Mouse (Mus musculus) cerebellum, adult 9-10 months (tissue): ENCODE results near the gene Srcap.
"Not testable (repeated sequence)": the region's sequence is repeated elsewhere in the genome, so short reads cannot be mapped to it uniquely, and the experiment has no call there.

Experiments
- DNase-seq: peaks from one replicate; pipeline ENCODE4 v3.0.0; 2022

The Srcap gene

GRCm38 (mm10) chr7:127491846-127492245, 19.9 kb upstream of the Srcap start:
- DNase-seq = no peak

- DNase-seq = no peak
These were observed 17.1 kb upstream of the Srcap start for GRCm38 (mm10) chr7:127494648-127495047.

- no peak for DNase-seq
These were observed 14.4 kb upstream of the Srcap start for GRCm38 (mm10) chr7:127497382-127497781.

GRCm38 (mm10) chr7:127498407-127498806, 13.4 kb upstream of the Srcap start:
- no peak for DNase-seq

GRCm38 (mm10) chr7:127508291-127508690, 3.5 kb upstream of the Srcap start:
- DNase-seq = no peak

GRCm38 (mm10) chr7:127509830-127510229, 2.0 kb upstream of the Srcap start:
- not testable (repeated sequence) for DNase-seq

- DNase-seq = peak; percentile 67
These were observed 542 bp upstream of the Srcap start for GRCm38 (mm10) chr7:127511241-127511640.

GRCm38 (mm10) chr7:127512231-127513015, 640 bp downstream of the Srcap start:
- DNase-seq = peak; percentile 92

GRCm38 (mm10) chr7:127513016-127513390, 1.2 kb downstream of the Srcap start:
- peak; percentile 61 for DNase-seq

GRCm38 (mm10) chr7:127513781-127514180, 2.0 kb downstream of the Srcap start:
- DNase-seq = no peak

- DNase-seq = no peak
These were observed 4.1 kb downstream of the Srcap start for GRCm38 (mm10) chr7:127515846-127516245.

GRCm38 (mm10) chr7:127516344-127516743, 4.6 kb downstream of the Srcap start:
- DNase-seq = no peak

- no peak for DNase-seq
These were observed 7.5 kb downstream of the Srcap start, which contains the start of gene Gm42715 for GRCm38 (mm10) chr7:127519284-127519683. TSS of gene Gm42715 (plus strand) at chr7:127519584.

GRCm38 (mm10) chr7:127541671-127542070, 29.9 kb downstream of the Srcap start:
- no peak for DNase-seq

GRCm38 (mm10) chr7:127549116-127549835, 37.5 kb downstream of the Srcap start:
- peak; percentile 80 for DNase-seq

- no peak for DNase-seq
These were observed 39.8 kb downstream of the Srcap start for GRCm38 (mm10) chr7:127551558-127551957.

GRCm38 (mm10) chr7:127560580-127560979, 48.8 kb downstream of the Srcap start:
- DNase-seq = no peak

GRCm38 (mm10) chr7:127561340-127561858, 49.6 kb downstream of the Srcap start, which contains the start of gene Tmem265:
TSS of gene Tmem265 (plus strand) at chr7:127561390.
- DNase-seq = no peak

GRCm38 (mm10) chr7:127564381-127565150, 52.8 kb downstream of the Srcap start:
- peak; percentile 98 for DNase-seq

GRCm38 (mm10) chr7:127572895-127573471, 61.2 kb downstream of the Srcap start, which contains the start of gene Phkg2:
TSS of gene Phkg2 (plus strand) at chr7:127573340.
- peak; percentile 98 for DNase-seq

- DNase-seq = peak; percentile 56
These were observed 61.8 kb downstream of the Srcap start for GRCm38 (mm10) chr7:127573503-127574008.

- peak; percentile 37 for DNase-seq
These were observed 62.3 kb downstream of the Srcap start for GRCm38 (mm10) chr7:127574115-127574514.
